Mouse (Mus musculus): Measurements from ENCODE around the gene Il24. TPM values are rescaled to one million over a fixed set of nuclear protein-coding genes. Genes with fewer than 3 reads are reported as not detected.

Il24 gene
- polyA plus RNA-seq, 1 experiment, result not detected

GRCm38 (mm10) chr1:130876931-130877509 is 10.2 kb downstream of the Il24 start:
- no peak overlapping the region for H3K9ac ChIP-seq (ENCODE audit: low read depth, poor library complexity, severe bottlenecking)
- H3K4me1 ChIP-seq (ENCODE audit: control insufficient read depth, insufficient read depth, low read length), result no peaks in the 10 kb centered on the region
- no peak for TF ChIP-seq EP300 (IDR thresholded peaks at IDR 0.05; ENCODE audit: insufficient read depth, low read depth, low read length)
- TF ChIP-seq POLR2A (IDR thresholded peaks at IDR 0.05; ENCODE audit: insufficient read depth, low read length), result no peak
- no peak for TF ChIP-seq CTCF (IDR thresholded peaks at IDR 0.05; ENCODE audit: low read depth, low read length)
- no peaks in the 10 kb centered on the region for H3K9me3 ChIP-seq (replicated peaks; ENCODE audit: control insufficient read depth, insufficient read depth, low read length, poor library complexity, severe bottlenecking)
- no peak overlapping the region for H3K27ac ChIP-seq (ENCODE audit: insufficient read depth, low read length)
- no peak overlapping the region for H3K4me3 ChIP-seq (ENCODE audit: low read depth, low read length)
- no peaks in the 10 kb centered on the region for H3K36me3 ChIP-seq (ENCODE audit: control insufficient read depth, insufficient read depth, low read length, poor library complexity, severe bottlenecking)
- H3K27me3 ChIP-seq (ENCODE audit: control insufficient read depth, insufficient read depth, low read length, poor library complexity, severe bottlenecking), result peaks cover 5% of the 10 kb centered on the region

DNA sequence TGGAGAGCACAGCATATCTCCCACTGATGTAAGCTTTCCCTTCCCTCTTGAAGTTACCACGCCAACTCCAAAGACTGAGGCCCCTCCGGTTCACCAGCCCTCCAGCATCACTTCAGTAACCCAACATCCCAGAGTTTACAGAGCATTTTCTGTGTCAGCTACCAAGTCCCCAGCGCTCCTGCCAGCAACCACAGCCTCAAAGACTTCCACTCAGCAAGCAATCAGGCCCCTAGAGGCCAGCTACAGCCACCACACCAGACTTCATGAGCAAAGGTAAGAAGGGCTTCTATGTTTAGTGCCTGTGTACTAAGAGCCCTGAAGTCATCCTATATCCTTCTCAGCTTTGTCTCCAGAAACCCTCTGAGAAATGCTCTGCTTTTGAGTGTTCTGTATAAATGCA is 11.3 kb downstream of the Il24 start:
- Histone ChIP-seq H3K27ac (ENCODE audit: insufficient read depth, low read length) (no peak overlapping the region), H3K4me1 (ENCODE audit: control insufficient read depth, insufficient read depth, low read length) (no peaks in the 10 kb centered on the region), H3K36me3 (ENCODE audit: control insufficient read depth, insufficient read depth, low read length, poor library complexity, severe bottlenecking) (no peaks in the 10 kb centered on the region), H3K27me3 (ENCODE audit: control insufficient read depth, insufficient read depth, low read length, poor library complexity, severe bottlenecking) (peaks cover 5% of the 10 kb centered on the region), H3K9ac (ENCODE audit: low read depth, poor library complexity, severe bottlenecking) (no peak overlapping the region), H3K9me3 (replicated peaks; ENCODE audit: control insufficient read depth, insufficient read depth, low read length, poor library complexity, severe bottlenecking) (no peaks in the 10 kb centered on the region), H3K4me3 (ENCODE audit: low read depth, low read length) (no peak overlapping the region)
- TF ChIP-seq EP300 (IDR thresholded peaks at IDR 0.05; ENCODE audit: insufficient read depth, low read depth, low read length) (no peak), CTCF (IDR thresholded peaks at IDR 0.05; ENCODE audit: low read depth, low read length) (no peak), POLR2A (IDR thresholded peaks at IDR 0.05; ENCODE audit: insufficient read depth, low read length) (no peak)

GRCm38 (mm10) chr1:130875139-130875538 is 12.1 kb downstream of the Il24 start:
- TF ChIP-seq EP300 (IDR thresholded peaks at IDR 0.05; ENCODE audit: insufficient read depth, low read depth, low read length) (no peak), CTCF (IDR thresholded peaks at IDR 0.05; ENCODE audit: low read depth, low read length) (no peak), POLR2A (IDR thresholded peaks at IDR 0.05; ENCODE audit: insufficient read depth, low read length) (no peak)

DNA sequence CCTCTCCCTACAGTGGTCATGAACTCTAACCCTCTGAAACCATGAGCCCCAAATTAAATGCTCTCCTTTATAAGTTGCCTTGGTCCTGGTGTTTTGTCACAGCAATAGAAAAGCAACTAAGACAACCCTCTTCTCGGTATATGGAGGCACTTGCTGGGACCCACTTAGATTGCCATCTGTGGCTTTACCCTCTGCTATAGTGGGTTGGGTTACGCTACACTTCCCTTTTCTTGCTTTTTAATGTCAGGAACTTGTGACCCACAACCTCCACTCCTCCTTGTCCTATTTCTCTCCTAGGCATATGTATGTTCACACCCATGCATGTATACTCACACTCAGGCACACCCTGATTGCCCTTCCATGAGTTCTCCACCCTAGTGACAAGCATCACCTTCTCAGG is 14.3 kb downstream of the Il24 start:
- no peak overlapping the region for H3K27ac ChIP-seq (ENCODE audit: insufficient read depth, low read length)
- no peaks in the 10 kb centered on the region; the same call in 1 of the 2 replicates for H3K27me3 ChIP-seq (ENCODE audit: control insufficient read depth, insufficient read depth, low read length, poor library complexity, severe bottlenecking)
- no peaks in the 10 kb centered on the region for H3K9me3 ChIP-seq (replicated peaks; ENCODE audit: control insufficient read depth, insufficient read depth, low read length, poor library complexity, severe bottlenecking)
- H3K4me1 ChIP-seq (ENCODE audit: control insufficient read depth, insufficient read depth, low read length), result no peaks in the 10 kb centered on the region
- H3K4me3 ChIP-seq (ENCODE audit: low read depth, low read length), result no peak overlapping the region
- H3K36me3 ChIP-seq (ENCODE audit: control insufficient read depth, insufficient read depth, low read length, poor library complexity, severe bottlenecking), result no peaks in the 10 kb centered on the region
- H3K9ac ChIP-seq (ENCODE audit: low read depth, poor library complexity, severe bottlenecking), result no peak overlapping the region
- TF ChIP-seq CTCF (IDR thresholded peaks at IDR 0.05; ENCODE audit: low read depth, low read length) (no peak), POLR2A (IDR thresholded peaks at IDR 0.05; ENCODE audit: insufficient read depth, low read length) (no peak), EP300 (IDR thresholded peaks at IDR 0.05; ENCODE audit: insufficient read depth, low read depth, low read length) (no peak)

More at GRCm38 (mm10) chr1:130875139-130875538, 12.1 kb downstream of the Il24 start:
- Histone ChIP-seq H3K27ac (ENCODE audit: insufficient read depth, low read length) (no peak overlapping the region), H3K9ac (ENCODE audit: low read depth, poor library complexity, severe bottlenecking) (no peak overlapping the region), H3K9me3 (replicated peaks; ENCODE audit: control insufficient read depth, insufficient read depth, low read length, poor library complexity, severe bottlenecking) (no peaks in the 10 kb centered on the region), H3K36me3 (ENCODE audit: control insufficient read depth, insufficient read depth, low read length, poor library complexity, severe bottlenecking) (no peaks in the 10 kb centered on the region), H3K27me3 (ENCODE audit: control insufficient read depth, insufficient read depth, low read length, poor library complexity, severe bottlenecking) (peaks cover 5% of the 10 kb centered on the region), H3K4me1 (ENCODE audit: control insufficient read depth, insufficient read depth, low read length) (no peaks in the 10 kb centered on the region), H3K4me3 (ENCODE audit: low read depth, low read length) (no peak overlapping the region)

DNA sequence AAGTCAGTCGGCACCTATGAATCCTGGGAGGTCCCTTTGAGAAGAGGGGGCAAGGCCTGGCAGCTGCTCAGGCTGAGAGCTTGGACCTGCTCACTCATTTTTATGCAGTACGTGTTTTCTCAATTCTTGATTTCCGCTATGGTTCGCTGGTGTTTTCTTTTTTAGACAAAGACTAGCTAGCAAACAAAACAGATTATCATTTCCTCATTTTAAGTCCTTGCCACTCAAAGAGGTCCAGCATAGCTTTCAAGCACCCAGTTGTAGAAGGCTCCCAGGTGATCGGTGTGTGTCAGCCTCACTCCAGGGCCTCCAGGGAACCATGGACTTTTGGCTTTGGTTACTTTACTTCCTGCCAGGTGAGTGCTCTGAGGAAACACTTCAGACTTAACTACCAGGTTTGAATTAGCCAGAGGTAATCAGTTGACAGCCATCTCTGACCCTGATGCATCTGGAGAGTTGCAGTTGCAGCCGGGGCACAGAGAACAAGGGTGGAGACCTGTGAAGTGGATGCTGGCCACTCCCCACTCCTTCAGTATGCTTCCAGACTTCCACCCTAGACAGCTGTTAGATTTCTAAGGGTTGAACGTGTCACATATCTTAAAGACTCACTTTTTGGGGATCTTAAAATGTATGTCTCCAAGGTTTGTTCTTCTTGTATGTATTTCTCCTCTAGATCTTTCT is 21.6 kb downstream of the Il24 start, which contains the start of gene Fcmr:
TSS of gene Fcmr (plus strand) at position 129 of the 681 bp plus-strand sequence.
- Histone ChIP-seq H3K27me3 (ENCODE audit: control insufficient read depth, insufficient read depth, low read length, poor library complexity, severe bottlenecking) (no peaks in the 10 kb centered on the region), H3K27ac (ENCODE audit: insufficient read depth, low read length) (no peak within 1 kb of the TSS), H3K9me3 (replicated peaks; ENCODE audit: control insufficient read depth, insufficient read depth, low read length, poor library complexity, severe bottlenecking) (no peaks in the 10 kb centered on the region), H3K4me1 (ENCODE audit: control insufficient read depth, insufficient read depth, low read length) (no peaks in the 10 kb centered on the region), H3K9ac (ENCODE audit: low read depth, poor library complexity, severe bottlenecking) (no peak within 1 kb of the TSS), H3K4me3 (ENCODE audit: low read depth, low read length) (no peak within 1 kb of the TSS), H3K36me3 (ENCODE audit: control insufficient read depth, insufficient read depth, low read length, poor library complexity, severe bottlenecking) (no peaks in the 10 kb centered on the region)
- TF ChIP-seq POLR2A (IDR thresholded peaks at IDR 0.05; ENCODE audit: insufficient read depth, low read length), result no peak
- no peak for TF ChIP-seq CTCF (IDR thresholded peaks at IDR 0.05; ENCODE audit: low read depth, low read length)
- no peak for TF ChIP-seq EP300 (IDR thresholded peaks at IDR 0.05; ENCODE audit: insufficient read depth, low read depth, low read length)

DNA sequence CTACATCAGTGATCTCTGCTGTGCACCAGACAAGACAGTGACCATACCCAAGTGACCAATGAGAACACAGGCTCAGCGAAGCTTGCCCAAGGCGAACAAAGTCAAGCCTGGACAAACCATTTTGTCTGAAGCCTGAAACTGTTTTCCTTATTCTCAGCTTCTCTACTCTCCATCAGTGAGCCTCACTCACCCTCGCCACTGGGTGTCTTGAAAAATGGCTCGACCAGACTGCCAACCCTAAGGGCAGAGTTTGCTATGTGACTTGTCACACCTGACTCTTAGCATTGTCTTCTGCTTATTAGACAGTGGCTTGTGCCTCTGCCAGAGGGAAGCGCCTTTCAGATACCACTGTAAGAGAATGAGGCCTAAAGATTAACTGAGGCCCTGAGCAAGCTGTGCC is 22.5 kb downstream of the Il24 start:
- Histone ChIP-seq H3K9me3 (replicated peaks; ENCODE audit: control insufficient read depth, insufficient read depth, low read length, poor library complexity, severe bottlenecking) (no peaks in the 10 kb centered on the region), H3K27ac (ENCODE audit: insufficient read depth, low read length) (no peak overlapping the region), H3K27me3 (ENCODE audit: control insufficient read depth, insufficient read depth, low read length, poor library complexity, severe bottlenecking) (no peaks in the 10 kb centered on the region), H3K4me1 (ENCODE audit: control insufficient read depth, insufficient read depth, low read length) (no peaks in the 10 kb centered on the region), H3K36me3 (ENCODE audit: control insufficient read depth, insufficient read depth, low read length, poor library complexity, severe bottlenecking) (no peaks in the 10 kb centered on the region), H3K4me3 (ENCODE audit: low read depth, low read length) (no peak overlapping the region), H3K9ac (ENCODE audit: low read depth, poor library complexity, severe bottlenecking) (no peak overlapping the region)
- TF ChIP-seq EP300 (IDR thresholded peaks at IDR 0.05; ENCODE audit: insufficient read depth, low read depth, low read length) (no peak), CTCF (IDR thresholded peaks at IDR 0.05; ENCODE audit: low read depth, low read length) (no peak), POLR2A (IDR thresholded peaks at IDR 0.05; ENCODE audit: insufficient read depth, low read length) (no peak)

Data from ES-Bruce4 (cell line).